Mouse (Mus musculus) G1E (cell line): ENCODE data around the gene Papola. TPM values are rescaled to one million over a fixed set of nuclear protein-coding genes. Genes with fewer than 3 reads are reported as not detected.

Source experiments
- ATAC-seq: 2 replicates; pipeline ENCODE4 v1.8.0; 2016; ENCODE audit warnings: mild to moderate bottlenecking; ENCODE audit not compliant: insufficient number of reproducible peaks, poor library complexity, low FRiP score, severe bottlenecking; ENCODE audit errors: extremely low read depth
- DNase-seq: peaks from one replicate; pipeline ENCODE4 v3.0.0; 2012; ENCODE audit warnings: low spot score
- H3K27me3 ChIP-seq: 2 replicates; pipeline ENCODE4 v1.6.1; 2012; ENCODE audit warnings: mild to moderate bottlenecking, low read length, inconsistent platforms; ENCODE audit not compliant: insufficient read depth
- H3K36me3 ChIP-seq: replicated peaks from 2 replicates; pipeline ENCODE3; 2012; ENCODE audit warnings: mild to moderate bottlenecking, inconsistent platforms
- H3K4me1 ChIP-seq: 2 replicates; pipeline ENCODE4 v1.6.1; 2012; ENCODE audit warnings: low read depth, low read length, inconsistent platforms, mixed read lengths; ENCODE audit not compliant: insufficient read depth
- H3K4me3 ChIP-seq: 2 replicates; pipeline ENCODE4 v1.5.1; 2012; ENCODE audit warnings: low read depth, mild to moderate bottlenecking, inconsistent platforms, low read length, moderate library complexity, mixed read lengths
- H3K9me3 ChIP-seq: replicated peaks from 2 replicates; pipeline ENCODE4 v1.6.1; 2012; ENCODE audit warnings: inconsistent platforms
- CTCF ChIP-seq: IDR thresholded peaks from 2 replicates; pipeline ENCODE4 v1.5.1; 2012; ENCODE audit warnings: low read depth, low read length, inconsistent platforms, mixed read lengths
- GATA1 ChIP-seq: IDR thresholded peaks from 2 replicates; pipeline ENCODE4 v1.6.1; 2012; ENCODE audit warnings: borderline replicate concordance, low read length, inconsistent platforms, mixed read lengths
- GATA2 ChIP-seq: IDR thresholded peaks from 2 replicates; pipeline ENCODE4 v1.6.1; 2012; ENCODE audit warnings: low read depth, low read length, inconsistent platforms, borderline replicate concordance
- POLR2AphosphoS5 ChIP-seq: IDR thresholded peaks from 2 replicates; pipeline ENCODE4 v1.6.1; 2012; ENCODE audit warnings: low read depth, low read length, inconsistent platforms; ENCODE audit not compliant: insufficient replicate concordance
- TAL1 ChIP-seq: conservative IDR thresholded peaks from 2 replicates; pipeline ENCODE4 v1.6.1; 2012; ENCODE audit warnings: low read depth, low read length, inconsistent platforms, mixed read lengths
- polyA plus RNA-seq: library from polyadenylated mRNA; stranded (reverse); fragments of >175 nt; gene quantifications from 2 replicates; pipeline ENCODE4 v1.2.3, GENCODE M21; 2012
- total RNA-seq, 2 experiments: library from RNA; stranded (forward) in 1 of 2; stranded (reverse) in 1 of 2; fragments of 200-1000 nt in 1 of 2; fragments of >200 nt in 1 of 2; fragmentation: Nextera tagmentation in 1 of 2; gene quantifications; 2 replicates each; pipeline ENCODE4 v1.2.3; 2014 to 2017

Gene Papola
- total and polyA plus RNA-seq, 3 experiments: 258 to 661 (median 625) TPM

DNA sequence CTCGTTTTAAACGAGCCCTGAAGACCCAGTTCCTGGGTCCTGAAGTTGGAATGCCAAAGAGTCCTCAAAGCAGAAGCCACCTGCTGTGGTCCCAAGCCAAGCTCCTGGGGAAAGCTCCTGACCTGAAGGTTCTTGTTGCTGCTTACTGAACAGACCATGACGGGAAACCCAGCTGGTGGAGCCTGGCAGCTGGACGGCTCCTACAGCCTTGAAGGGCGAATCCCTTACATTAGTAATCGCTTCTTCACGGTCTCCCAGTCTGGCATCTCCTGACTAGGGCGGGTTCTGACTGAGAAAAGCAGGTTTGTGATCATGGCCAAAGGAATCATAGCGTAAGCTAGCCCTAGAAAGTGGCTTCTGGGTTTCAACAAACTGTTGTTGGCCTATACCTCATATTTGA lies 66.2 kb downstream of the Papola start:
- Histone ChIP-seq H3K4me1 (no peaks in the 10 kb centered on the region), H3K9me3 (no peaks in the 10 kb centered on the region), H3K27me3 (peaks cover 11% of the 10 kb centered on the region), H3K4me3 (no peak overlapping the region), H3K36me3 (peaks cover 37% of the 10 kb centered on the region)
- no peak for DNase-seq
- TF ChIP-seq POLR2AphosphoS5 (no peak), GATA2 (no peak), GATA1 (no peak), CTCF (no peak), TAL1 (no peak)
- no peak for ATAC-seq

GRCm38 (mm10) chr12:105852798-105853197 lies 68.3 kb downstream of the Papola start:
- DNase-seq: no peak
- ATAC-seq: no peak
- TF ChIP-seq POLR2AphosphoS5 (no peak), CTCF (no peak), GATA1 (no peak), TAL1 (no peak), GATA2 (no peak)
- no peaks in the 10 kb centered on the region for H3K4me1 ChIP-seq
- peaks cover 17% of the 10 kb centered on the region for H3K27me3 ChIP-seq
- no peak overlapping the region for H3K4me3 ChIP-seq
- peaks cover 18% of the 10 kb centered on the region for H3K36me3 ChIP-seq
- no peaks in the 10 kb centered on the region for H3K9me3 ChIP-seq

DNA sequence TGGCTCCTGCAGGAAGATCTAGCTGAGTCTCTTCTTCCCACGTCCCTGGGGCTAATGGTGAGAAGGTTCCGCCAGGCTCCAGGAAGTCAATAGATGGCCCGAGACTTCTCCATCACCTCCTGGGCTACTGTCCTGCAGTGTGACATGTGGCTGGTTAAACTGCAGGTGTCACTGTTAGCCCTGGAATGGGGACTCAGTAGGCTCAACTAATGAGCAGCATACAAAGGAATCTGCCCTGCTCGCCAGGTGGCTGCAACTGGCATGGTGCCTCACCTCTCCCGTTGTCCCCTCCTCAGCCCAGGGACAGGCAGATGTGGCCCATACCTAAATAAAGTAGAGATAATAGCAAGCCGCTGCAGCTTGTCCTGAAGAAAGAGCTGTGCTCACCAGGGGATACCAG lies 70.1 kb downstream of the Papola start:
- ATAC-seq (no peak), DNase-seq (no peak)
- Histone ChIP-seq H3K4me1 (no peaks in the 10 kb centered on the region), H3K9me3 (no peaks in the 10 kb centered on the region), H3K36me3 (peaks cover 1% of the 10 kb centered on the region), H3K27me3 (peaks cover 17% of the 10 kb centered on the region), H3K4me3 (no peak overlapping the region)
- TF ChIP-seq TAL1 (no peak), GATA1 (no peak), GATA2 (no peak), CTCF (no peak), POLR2AphosphoS5 (no peak)

- Histone ChIP-seq H3K36me3 (no peaks in the 10 kb centered on the region), H3K27me3 (peaks cover 13% of the 10 kb centered on the region; the same call in 1 of the 2 replicates), H3K4me3 (no peak overlapping the region), H3K4me1 (no peaks in the 10 kb centered on the region), H3K9me3 (no peaks in the 10 kb centered on the region)
- no peak for ATAC-seq
- TF ChIP-seq GATA1: no peak
- no peak for TF ChIP-seq TAL1
- no peak for TF ChIP-seq POLR2AphosphoS5
- no peak for TF ChIP-seq GATA2
- TF ChIP-seq CTCF: no peak
- DNase-seq: no peak
Observed at GRCm38 (mm10) chr12:105857902-105858640, 73.6 kb downstream of the Papola start.

GRCm38 (mm10) chr12:105862072-105862471 lies 77.6 kb downstream of the Papola start:
- peaks cover 10% of the 10 kb centered on the region for H3K9me3 ChIP-seq
- ATAC-seq: no peak
- no peak for TF ChIP-seq TAL1
- no peak for TF ChIP-seq GATA1
- no peak for TF ChIP-seq GATA2
- TF ChIP-seq POLR2AphosphoS5: no peak
- TF ChIP-seq CTCF: no peak

GRCm38 (mm10) chr12:105862607-105863006 lies 78.1 kb downstream of the Papola start:
- ATAC-seq (no peak), DNase-seq (no peak)
- TF ChIP-seq CTCF (no peak), GATA1 (no peak), TAL1 (no peak), POLR2AphosphoS5 (no peak), GATA2 (no peak)

More at GRCm38 (mm10) chr12:105862072-105862471, 77.6 kb downstream of the Papola start:
- H3K36me3 ChIP-seq: no peaks in the 10 kb centered on the region
- H3K27me3 ChIP-seq: peaks cover 2% of the 10 kb centered on the region; the same call in 1 of the 2 replicates
- no peak for DNase-seq
- no peak overlapping the region for H3K4me3 ChIP-seq
- no peaks in the 10 kb centered on the region for H3K4me1 ChIP-seq

More at GRCm38 (mm10) chr12:105862607-105863006, 78.1 kb downstream of the Papola start:
- Histone ChIP-seq H3K27me3 (peaks cover under 1% of the 10 kb centered on the region; the same call in 1 of the 2 replicates), H3K36me3 (no peaks in the 10 kb centered on the region), H3K4me3 (no peak overlapping the region), H3K9me3 (peaks cover 10% of the 10 kb centered on the region), H3K4me1 (no peaks in the 10 kb centered on the region)
